Mouse (Mus musculus): ENCODE measurements around the gene Igf2bp2. TPM values are rescaled to one million over a fixed set of nuclear protein-coding genes. Genes with fewer than 3 reads are reported as not detected.

Gene Igf2bp2
- total RNA-seq, 2 experiments from 2014 or later: 10.6 to 11.2 TPM

DNA sequence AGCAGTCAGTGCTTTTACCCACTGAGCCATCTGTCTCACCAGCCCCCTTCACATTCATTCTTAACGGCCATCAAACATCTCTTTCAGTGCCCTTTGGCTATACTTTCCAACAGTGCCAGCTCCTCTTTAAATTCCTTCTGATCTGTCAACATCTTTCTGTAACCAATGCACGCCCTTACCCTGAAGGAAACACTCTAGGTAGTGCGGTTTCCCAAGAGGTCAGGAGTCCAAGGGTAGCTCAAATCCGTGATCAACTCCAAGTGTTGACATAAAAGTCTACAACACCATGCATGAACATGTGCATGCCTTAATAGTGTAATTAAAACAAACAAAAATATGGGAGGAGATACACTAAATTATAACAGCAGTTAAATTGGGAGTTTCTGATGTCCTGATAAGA is 53.9 kb downstream of the Igf2bp2 start:
- no peak for DNase-seq (ENCODE audit: low spot score in 2 of 2)

DNA sequence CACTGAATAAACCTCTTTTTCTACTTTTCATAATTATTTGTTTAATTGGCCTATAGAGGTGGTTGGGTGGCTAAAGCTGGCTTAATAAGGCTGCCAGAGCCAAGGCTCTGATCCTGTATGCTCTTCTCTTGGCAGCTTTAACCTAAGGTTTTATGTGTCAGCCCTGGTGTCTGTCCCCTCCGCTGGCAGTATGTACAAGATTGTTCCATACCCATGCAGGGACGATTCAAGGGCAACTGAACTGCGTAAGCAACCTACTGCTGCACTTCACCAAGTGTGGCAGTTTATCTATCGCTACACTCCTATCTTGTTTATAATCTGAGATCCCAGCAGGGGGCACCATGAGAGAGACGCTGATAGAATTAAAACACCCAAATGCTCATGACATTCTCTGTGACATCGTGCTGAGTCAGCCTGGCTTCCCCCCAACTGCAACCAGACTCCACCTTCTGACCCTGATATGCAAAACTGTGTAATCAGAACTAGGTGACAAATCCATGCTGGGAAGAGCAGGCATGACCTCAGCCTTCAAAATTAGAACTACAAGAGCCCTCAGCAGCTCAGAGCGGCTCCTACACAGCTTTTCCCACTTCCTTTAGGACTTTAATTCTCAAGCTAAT is 55.1 kb downstream of the Igf2bp2 start:
- DNase-seq (ENCODE audit: low spot score in 2 of 2): peak; percentile 71 to 79

DNA sequence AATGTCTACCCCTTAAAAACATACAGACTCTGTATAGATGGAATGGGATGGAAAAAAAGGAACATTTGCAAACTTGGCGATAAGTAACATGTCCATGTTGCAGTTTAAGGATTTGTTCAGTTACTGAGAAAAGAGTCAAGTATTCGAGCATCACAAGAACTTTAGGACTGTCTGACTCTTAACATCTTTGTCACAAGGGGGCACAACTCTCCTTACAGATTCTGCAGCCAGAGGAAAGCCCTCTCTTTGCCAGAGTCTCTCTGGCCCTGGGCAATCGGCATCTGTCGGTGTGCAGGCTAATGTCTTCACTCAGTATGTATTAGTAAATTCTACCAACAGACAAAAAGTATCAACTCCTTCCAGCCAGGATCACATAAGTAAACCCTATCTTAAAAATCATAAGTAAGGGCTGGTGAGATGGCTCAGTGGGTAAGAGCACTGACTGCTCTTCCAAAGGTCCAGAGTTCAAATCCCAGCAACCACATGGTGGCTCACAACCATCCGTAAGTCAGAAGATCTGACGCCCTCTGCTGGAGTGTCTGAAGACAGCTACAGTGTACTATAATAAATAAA is 57.0 kb downstream of the Igf2bp2 start:
- no peak for DNase-seq (ENCODE audit: low spot score in 2 of 2)

DNA sequence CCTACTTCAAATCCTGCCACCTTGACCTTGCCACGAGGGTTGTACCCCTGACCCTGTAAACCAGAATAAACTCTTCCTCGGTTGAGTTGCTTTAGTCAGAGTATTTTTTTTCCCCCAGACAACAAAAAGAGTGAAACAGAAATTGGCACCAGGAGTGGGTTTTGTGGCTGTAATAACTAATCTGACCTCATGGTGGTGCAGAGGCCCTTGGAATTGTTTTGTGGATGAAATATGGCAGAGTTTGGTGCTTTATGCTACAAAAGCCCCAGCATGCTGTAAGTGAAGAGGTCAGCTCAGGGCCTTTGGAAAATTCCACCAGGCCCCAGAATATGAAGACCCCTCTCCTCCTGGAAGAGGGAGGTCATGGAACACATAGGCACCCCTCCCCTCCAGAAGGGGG is 63.0 kb downstream of the Igf2bp2 start:
- DNase-seq (ENCODE audit: low spot score in 2 of 2): no peak

DNA sequence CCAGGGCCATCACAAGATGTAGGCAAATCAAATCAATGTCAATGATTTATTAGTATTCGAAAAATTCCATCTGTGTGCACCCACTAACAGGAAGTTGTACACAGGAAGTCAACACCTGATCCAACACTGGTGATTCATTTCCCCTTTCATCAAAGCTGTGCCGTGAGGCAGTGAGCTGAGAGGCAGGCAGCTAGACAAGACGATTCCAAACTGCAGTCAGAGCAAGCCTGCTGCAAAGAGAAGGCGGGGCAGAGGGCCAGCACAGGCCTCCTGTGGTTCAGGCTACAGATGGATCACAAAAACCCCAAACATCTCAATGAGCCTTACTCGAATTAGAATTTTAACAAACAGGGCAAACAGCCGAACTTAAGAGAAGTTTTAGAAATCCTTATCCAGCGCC is 65.4 kb downstream of the Igf2bp2 start:
- DNase-seq (ENCODE audit: low spot score in 2 of 2): no peak

DNA sequence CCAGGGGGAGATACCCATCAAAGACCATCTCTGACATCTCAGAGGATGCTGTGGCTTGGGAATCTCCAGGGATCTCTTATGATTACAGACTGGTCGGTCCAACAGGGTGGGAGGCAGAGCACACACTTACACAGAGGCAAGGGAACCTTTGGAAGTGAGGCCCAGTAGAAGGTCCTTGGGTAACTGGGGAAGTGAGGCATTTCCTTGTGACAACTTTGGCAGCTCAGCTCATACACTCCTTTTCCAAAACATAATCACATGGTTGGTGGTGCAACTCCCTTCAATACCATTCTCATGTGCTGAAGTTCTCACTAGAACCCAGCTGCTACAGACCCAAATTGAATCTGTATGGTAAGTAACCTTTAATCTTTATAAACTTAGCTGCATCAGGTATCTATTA is 67.3 kb downstream of the Igf2bp2 start:
- DNase-seq (ENCODE audit: low spot score in 2 of 2): no peak

DNA sequence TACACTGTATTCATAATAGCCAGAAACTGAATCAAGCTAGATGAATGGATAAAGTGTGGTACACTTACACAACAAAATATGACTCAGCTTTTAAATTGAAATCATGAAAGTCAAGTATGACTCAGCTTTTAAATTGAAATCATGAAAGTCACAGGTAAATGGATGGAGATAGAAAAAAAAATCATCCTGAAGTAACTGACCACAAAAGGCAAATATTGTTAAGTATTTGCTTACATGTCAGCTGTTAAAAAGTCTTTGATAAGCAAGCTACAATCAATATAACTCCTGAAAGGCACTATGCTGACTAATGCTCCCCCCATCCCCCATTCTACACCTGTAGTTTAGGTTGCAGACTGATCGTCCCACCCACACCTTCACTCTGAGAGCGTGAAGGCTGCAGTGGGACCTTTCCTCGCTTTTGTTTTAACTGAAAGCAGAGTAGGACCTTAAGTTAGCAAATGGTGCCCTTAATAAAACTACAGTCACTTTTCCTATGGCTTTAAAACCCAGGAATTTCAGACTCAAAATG is 71.8 kb downstream of the Igf2bp2 start:
- DNase-seq (ENCODE audit: low spot score in 2 of 2): no peak

DNA sequence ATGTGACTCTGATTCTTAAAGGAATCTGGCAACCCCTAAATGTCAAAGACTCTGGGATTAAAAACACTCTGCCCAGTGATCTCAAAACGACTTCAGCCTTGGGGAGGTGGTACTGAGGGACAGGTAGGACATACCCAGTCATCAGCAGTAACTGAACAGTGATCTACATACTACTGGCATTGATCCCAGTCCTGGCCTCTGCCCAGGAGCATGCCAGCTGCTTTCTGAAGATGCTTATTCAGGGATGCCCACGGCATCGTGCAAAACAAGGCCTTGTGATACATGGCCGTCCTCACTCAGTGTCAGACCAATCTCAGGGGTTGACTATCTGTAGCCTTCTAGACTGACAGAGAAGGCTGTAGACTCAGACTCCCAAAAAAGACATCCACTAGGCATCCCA is 77.7 kb downstream of the Igf2bp2 start:
- DNase-seq (ENCODE audit: low spot score in 2 of 2): no peak

DNA sequence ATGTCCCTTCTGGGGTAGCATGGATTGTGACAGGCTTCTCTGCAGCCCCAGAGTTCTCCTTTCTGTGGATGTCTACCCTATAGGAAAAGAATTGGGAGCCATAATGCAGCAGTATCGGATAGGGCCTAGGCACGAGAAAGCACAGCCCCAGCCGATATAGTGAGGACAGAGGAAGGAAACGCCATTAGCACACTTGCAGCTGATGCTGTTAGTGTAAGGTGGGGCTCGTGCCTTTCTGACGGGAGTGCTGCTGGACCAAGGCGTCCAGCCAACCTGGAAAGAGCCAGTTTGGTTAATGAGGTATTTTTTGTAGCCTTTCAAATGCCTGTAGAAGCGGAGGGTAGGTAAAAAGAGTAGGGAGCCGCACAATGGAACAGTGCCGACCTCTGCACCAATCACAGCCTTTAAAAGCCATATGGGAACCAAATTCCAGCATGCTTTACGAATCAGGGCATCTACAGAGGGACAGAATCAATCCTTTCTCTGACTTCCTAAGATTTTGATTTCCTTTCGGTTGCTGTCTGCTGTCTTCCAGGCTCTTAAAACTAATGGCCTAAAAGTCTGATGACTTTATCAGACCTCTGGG is 82.9 kb downstream of the Igf2bp2 start:
- DNase-seq (ENCODE audit: low spot score in 2 of 2): no peak

DNA sequence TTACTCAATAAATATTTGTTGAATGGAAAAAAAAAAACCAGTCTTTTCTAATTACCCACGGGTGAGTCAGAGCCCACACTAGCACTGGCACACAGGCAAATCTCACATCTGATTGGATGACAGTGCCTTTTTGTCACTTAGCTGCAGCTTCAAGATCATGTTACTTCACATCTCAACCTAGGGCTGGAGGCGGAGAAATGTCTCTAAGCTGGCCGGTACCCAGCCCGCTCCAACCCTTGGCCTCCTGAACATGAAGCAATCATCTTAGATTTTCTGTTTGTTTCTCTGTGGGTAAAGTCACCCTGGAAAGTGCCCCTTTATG is 86.5 kb downstream of the Igf2bp2 start:
- DNase-seq (ENCODE audit: low spot score in 2 of 2): no peak

DNA sequence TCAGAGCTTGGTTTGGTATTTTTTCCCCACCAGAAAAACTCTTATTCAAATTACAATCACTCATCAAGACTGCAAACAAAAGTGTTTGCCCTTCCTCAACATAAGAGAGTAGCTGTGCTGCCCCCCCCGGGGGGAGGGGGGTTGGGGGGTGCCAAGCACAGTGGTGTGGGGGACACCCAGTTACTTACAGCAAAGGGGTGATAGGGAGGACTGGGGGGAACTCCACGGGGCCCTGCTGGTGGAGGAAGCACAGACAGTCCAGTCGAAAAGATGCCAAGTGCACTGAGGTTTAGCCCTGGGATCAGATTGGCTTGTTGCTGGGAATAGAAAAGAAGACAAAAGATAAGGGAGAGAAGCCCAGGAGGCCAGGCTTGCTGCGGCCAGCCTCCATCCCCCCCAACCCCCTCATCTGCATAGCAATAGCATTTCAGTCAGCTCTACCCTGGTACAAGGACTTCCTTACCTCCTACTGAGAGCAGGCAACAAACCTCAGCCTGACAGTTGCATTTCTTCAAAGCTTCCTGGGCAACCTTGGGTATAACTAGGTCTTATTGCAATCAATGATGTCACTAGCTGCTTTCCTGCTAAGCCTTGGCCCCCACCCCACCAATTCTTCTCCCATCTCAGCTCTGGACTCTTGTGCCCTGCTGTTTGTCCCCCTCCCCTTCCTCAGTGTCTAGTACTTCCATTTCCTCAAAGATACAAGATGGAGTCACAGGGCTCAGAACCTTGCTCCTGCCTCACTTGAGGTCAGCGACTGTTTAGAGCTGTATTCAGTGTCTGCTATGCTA is 87.1 kb downstream of the Igf2bp2 start:
- no peak for DNase-seq (ENCODE audit: low spot score in 2 of 2)

DNA sequence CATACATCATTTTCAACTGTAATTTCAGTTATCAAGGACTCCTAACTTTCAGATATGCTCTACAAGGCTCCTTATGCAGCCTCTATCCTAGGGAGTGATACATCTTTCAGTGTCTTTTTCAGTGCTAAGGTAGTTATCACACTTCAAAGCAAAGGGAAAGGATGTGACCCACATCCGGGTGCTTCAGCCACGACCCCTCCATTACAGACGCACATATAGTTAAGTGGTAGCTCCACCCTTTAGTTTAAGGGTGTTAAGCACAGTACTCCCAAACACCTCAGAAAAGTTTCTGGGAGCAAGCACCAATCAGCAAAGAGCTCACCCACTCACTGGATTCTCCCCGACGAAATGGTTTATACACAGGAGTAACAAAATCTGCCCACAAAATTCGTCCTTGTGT is 88.0 kb downstream of the Igf2bp2 start:
- DNase-seq (ENCODE audit: low spot score in 2 of 2): no peak

DNA sequence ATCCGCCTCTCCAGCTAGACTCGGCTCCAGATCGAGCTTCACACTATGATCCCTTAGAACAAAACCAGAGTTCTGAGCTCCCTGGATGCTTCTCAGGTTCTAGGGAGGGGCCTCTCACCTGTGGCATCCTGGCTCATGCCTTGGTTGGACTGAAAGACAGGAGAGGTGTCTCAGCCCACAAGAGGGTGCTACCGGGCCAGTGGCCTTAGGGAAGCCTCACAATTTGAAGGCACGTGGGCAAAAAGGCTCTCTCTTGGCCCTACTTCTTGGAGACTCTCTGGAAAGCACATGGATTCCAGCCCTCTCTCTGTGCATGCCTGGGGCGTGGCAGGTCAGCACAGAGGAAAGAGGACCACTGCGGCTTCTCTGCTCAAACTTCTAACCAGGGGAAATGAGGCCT is 91.7 kb downstream of the Igf2bp2 start:
- DNase-seq (ENCODE audit: low spot score in 2 of 2): no peak

DNA sequence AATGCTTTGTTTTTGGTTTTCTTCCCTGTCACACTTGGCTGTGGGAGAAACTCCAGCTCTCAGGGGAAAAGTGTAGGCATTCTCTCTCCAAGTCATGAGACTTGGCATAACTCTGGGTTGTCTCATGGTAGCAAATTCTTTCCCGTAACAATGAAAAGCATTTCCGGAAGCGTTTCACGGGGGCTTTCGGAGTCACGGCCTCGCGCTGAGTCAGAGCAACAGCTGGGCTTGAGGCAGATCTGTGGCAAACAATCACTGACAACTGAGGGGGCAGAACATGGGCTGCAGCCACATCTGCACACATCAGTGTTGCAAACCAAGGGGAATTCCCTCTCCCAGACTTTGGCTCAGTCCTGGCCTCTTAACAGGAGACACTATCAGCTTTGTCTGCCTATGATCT is 95.7 kb downstream of the Igf2bp2 start:
- no peak for DNase-seq (ENCODE audit: low spot score in 2 of 2)

DNA sequence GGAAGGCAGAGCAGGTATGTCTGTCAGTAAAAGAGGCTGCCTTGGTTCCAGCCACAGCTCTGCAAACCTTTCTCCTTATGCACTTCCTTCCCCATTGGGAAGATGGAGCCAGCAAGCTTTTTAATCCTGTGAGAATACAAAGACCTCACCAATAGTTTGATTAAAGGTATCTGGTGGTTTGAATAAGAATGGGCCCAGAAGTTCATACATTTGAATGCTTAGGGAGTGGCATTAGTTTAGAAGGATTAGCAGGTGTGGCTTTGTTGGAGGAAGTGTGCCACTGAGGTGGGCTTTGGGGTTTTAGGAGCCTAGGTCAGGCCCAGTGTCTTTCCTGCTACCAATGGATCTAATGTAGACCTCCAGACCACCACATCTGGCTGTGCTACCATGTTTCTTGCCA is 97.6 kb downstream of the Igf2bp2 start:
- no peak for DNase-seq (ENCODE audit: low spot score in 2 of 2)

DNA sequence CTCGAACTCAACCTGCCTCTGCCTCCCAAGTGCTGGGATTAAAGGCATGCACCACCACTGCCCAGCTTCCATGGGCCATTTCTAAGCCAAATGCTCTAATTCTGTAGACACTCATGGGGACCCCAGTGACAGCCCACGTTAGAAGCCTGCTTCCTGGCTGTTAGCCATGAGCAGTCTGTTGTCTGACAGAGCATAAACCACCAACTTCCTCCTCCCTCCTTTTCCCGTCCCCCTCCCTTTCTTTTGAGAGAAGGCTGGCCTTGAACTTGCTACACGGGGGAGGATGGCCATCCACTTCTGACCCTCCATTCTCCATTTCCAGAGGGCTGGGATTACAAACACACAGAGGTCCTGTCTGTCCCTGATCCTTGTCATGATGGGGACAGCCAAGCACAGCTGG is 100.8 kb downstream of the Igf2bp2 start:
- DNase-seq (ENCODE audit: low spot score in 2 of 2): no peak

DNA sequence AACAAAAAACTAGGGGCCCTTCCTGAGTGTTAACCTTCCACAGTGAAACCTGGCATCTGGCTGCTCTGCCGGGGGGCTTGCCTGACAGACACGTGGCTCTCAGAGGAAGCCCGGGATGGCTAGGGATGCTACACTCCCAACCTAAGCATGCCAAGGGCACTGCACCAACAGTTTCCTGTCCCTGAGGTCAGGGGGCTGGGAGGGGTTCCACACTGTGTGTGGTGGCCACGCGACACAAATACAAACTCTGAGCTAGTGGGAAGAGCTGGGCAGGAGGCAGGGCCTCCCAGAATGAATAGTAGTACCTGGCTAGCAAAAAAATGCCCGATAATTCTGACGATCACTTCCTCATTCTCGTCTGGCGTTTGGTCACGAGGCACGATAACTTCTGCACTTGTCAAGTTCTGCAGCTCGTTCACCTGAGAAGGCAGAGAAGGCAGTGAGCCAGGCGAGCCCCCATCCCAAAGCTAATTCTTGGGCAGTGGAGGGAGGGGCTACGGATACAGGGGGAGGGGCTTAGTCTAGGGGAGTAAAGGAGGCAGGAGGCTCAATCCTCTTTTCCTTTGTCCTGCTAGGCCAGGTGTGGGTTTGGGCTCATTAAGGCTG is 101.4 kb downstream of the Igf2bp2 start:
- DNase-seq (ENCODE audit: low spot score in 2 of 2): no peak

DNA sequence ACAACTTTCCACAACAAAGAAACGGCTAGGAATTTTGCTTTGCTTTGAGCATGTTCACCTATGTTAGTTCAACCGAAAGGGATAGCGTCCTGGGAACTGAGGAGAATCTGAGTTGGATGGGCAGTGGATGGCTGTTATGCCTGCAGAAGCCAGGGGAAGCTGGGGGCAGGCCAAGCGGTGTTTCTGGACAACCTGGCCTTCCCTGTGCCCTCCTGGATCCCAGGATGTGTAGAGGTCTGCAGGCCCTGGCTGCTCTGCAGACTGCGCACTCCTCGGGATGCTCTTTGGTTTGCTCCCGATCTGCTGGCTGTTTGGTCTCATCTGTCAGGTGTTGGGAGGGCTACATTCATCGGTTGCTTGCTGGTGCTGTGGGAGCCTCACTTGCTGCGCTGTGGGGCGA is 102.7 kb downstream of the Igf2bp2 start:
- DNase-seq (ENCODE audit: low spot score in 2 of 2): no peak

DNA sequence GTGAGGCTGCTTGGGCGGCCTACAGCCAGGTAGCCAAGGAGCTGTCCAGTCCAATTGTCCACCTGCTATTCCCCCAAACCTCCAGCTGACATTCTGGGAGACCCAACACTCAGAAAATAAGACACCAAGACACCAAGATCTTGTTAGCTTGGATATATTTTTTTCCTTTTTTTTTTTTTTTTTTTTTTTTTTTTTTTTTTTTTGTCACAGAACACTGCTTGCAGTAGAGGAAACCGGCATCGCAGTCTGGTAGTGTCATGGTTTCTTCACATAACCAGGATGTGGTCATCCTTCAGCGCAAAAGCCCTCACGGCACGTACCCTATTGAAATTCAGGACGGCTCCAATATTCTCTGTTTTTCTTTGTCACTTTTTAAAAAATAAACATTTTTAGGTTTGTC is 104.2 kb downstream of the Igf2bp2 start:
- no peak for DNase-seq (ENCODE audit: low spot score in 2 of 2)

DNA sequence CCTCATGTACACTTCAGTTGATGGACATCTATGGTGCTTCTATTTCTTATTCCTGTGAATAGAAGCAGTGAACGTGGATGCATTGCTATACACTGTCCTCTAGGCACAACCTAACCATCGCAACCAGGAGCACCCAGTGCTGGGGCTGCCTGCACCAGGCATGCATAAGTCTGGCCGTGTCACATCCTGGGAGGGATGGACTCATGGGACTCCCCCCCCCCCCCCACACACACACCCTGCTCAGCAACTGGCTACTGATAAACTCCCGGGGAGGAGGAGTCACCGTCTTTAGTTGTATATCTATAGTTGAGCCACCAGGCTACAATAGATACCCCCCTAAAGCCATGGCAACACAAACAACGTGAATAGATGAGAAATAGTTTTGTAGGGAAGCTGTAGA is 105.6 kb downstream of the Igf2bp2 start:
- no peak for DNase-seq (ENCODE audit: low spot score in 2 of 2)

DNA sequence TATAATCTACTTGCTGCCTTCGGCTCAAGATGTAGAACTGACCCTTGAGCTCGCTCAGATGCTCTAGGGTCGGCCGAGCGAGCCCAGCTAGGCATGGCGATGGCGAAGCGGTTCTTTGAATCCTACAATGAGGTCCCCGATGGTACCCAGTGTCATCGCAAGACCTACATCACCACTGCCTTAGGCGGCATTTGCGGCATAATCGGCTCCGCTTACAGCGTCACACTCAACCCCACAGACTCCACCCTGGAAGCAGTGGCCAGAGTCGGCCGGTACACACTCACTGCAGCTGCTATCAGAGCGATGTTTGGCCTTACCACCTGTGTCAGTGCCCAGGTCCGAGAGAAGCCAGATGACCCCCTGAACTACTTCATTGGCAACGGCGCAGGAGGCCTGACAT is 109.7 kb downstream of the Igf2bp2 start:
- DNase-seq (ENCODE audit: low spot score in 2 of 2): no peak

Measured in adrenal gland, adult 18-20 months (tissue).